Mouse (Mus musculus) spleen, adult 2 months (tissue): ENCODE data around the gene Asl.
A peak's percentile ranks its signal among the peaks of the same experiment; 100 is the strongest.

ENCODE experiments used
- CTCF ChIP-seq: fragments of 200-500 bp; IDR thresholded peaks from 2 replicates; pipeline ENCODE4 v1.5.1; 2011; ENCODE audit warnings: mild to moderate bottlenecking, inconsistent platforms; ENCODE audit not compliant: insufficient read depth, insufficient read length, insufficient replicate concordance; ENCODE audit errors: extremely low read depth
- POLR2A ChIP-seq: fragments of 200-500 bp; IDR thresholded peaks from 2 replicates; pipeline ENCODE4 v1.6.1; 2011; ENCODE audit warnings: low read depth, low read length, inconsistent platforms

- TF ChIP-seq POLR2A (no peak), CTCF (peak; percentile 18; the same call in 1 of the 2 replicates)
These were observed 18.0 kb upstream of the Asl start for GRCm38 (mm10) chr5:130047013-130047412.
